Mouse (Mus musculus) A20 (cell line): ENCODE data around the gene Gm2004.
"Not testable (repeated sequence)": the region's sequence is repeated elsewhere in the genome, so short reads cannot be mapped to it uniquely, and the experiment has no call there.

Source experiments
- DNase-seq: peaks from one replicate; pipeline ENCODE4 v3.0.0-alpha.2; 2011; ENCODE audit warnings: low read depth, low spot score

Gm2004 gene

DNA sequence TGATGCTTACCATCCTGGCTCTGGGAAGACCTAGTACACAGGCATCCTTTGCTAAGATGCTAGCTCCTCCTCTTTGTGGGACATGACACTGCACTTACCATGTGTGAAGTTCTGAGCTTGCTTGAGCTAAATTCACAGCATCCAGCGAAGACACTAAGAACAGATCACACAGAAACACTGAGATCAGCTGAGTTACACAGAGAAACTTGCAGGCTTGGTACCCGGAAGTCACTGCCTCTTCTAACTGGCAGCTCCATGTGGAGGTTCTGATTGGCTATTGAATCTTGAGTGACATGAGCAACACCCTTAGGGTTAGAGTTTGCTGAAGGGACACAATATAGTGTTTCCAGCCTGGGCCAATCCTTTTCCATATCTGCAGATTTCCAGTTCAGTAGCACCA, at the start of gene Gm2004:
Gene Gm2004, minus strand, starts transcription at position 101 of the 400 bp plus-strand sequence.
- DNase-seq: not testable (repeated sequence)
